Comparison of ENCODE assay signal across 13 mouse cellular contexts in genomic region chr17:28033046-28033580, GRCm38 (mm10). TPM values are rescaled to one million over a fixed set of nuclear protein-coding genes. Genes with fewer than 3 reads are reported as not detected.
A peak's percentile ranks its signal among the peaks of the same experiment; 100 is the strongest.
DNase-seq lines count a peak whose midpoint lies in the region; ATAC-seq and TF ChIP-seq lines count a peak whose summit lies in the region.
"Had no signal": no experiment of that assay in that cellular context is flagged by ENCODE, and none has a peak within 500 bp of the region (broad histone marks: within the 10 kb centered on the region; RNA-seq: fewer than 3 reads in every experiment).

No protein-coding gene starts in this region.

- H3K4me2 ChIP-seq in forebrain, postnatal 0 days (ENCODE audit: low read depth) = no peak overlapping the region
- H3K4me2 ChIP-seq in midbrain, embryonic 14.5 days (ENCODE audit: low read length) = no peak overlapping the region
- H3K4me2 ChIP-seq: liver, embryonic 12.5 days had no signal

- peak overlapping the region; percentile 84 for H3K27ac ChIP-seq in layer of hippocampus, adult 2 months
- H3K27ac ChIP-seq in cortical plate, adult 2 months (ENCODE audit: insufficient read depth, low read length) = peak overlapping the region; percentile 83
- peak overlapping the region; percentile 50; the same call in 1 of the 2 replicates for H3K27ac ChIP-seq in forebrain, postnatal 0 days (ENCODE audit: low read depth, low read length)
- peak overlapping the region; percentile 79 for H3K27ac ChIP-seq in midbrain, embryonic 14.5 days (replicated peaks; ENCODE audit: low read depth, low read length)
- H3K27ac ChIP-seq: liver, embryonic 12.5 days had no signal

- no peak for TF ChIP-seq CTCF in layer of hippocampus, adult 2 months (conservative IDR thresholded peaks at IDR 0.05)
- no peak for TF ChIP-seq CTCF in cortical plate, adult 2 months (IDR thresholded peaks at IDR 0.05; ENCODE audit: extremely low read depth, insufficient read depth, low read length)
- no peak for TF ChIP-seq CTCF in forebrain, postnatal 0 days (IDR thresholded peaks at IDR 0.05; ENCODE audit: low read depth)

- no peak for ATAC-seq in forebrain, postnatal 0 days
- ATAC-seq in midbrain, embryonic 14.5 days (ENCODE audit: low FRiP score, low TSS enrichment) = no peak
- ATAC-seq: liver, embryonic 12.5 days had no signal

- no peak overlapping the region for H3K4me3 ChIP-seq in layer of hippocampus, adult 2 months
- H3K4me3 ChIP-seq in cortical plate, adult 2 months (ENCODE audit: insufficient read depth, low read length) = no peak overlapping the region
- no peak overlapping the region for H3K4me3 ChIP-seq in forebrain, postnatal 0 days (ENCODE audit: low read depth, low read length)
- no peak overlapping the region for H3K4me3 ChIP-seq in midbrain, embryonic 14.5 days (replicated peaks; ENCODE audit: low read depth, low read length)
- H3K4me3 ChIP-seq: liver, embryonic 12.5 days had no signal

- no peak for DNase-seq in layer of hippocampus, adult 2 months (ENCODE audit: low spot score in 2 of 2)
- no peak for DNase-seq in layer of hippocampus, adult 18-20 months (ENCODE audit: low spot score in 2 of 2)
- DNase-seq in forebrain, postnatal 0 days = no peak
- DNase-seq in midbrain, embryonic 14.5 days = peak; percentile 27
- DNase-seq in testis, postnatal 10 days (ENCODE audit: low spot score) = no peak
- no peak for DNase-seq in right cerebral cortex, postnatal 25 days
- DNase-seq in ovary, postnatal 10 days (ENCODE audit: low spot score) = no peak
- DNase-seq: B cell, adult 2 months; heart, adult 11 months; kidney, postnatal 14 days; right cerebral cortex, postnatal 4 days had no signal

- no peaks in the 10 kb centered on the region for H3K27me3 ChIP-seq in forebrain, postnatal 0 days (ENCODE audit: insufficient read depth, low read length)
- no peaks in the 10 kb centered on the region for H3K27me3 ChIP-seq in midbrain, embryonic 14.5 days (ENCODE audit: control insufficient read depth, insufficient read depth, low read length)
- H3K27me3 ChIP-seq: liver, embryonic 12.5 days had no signal

- H3K36me3 ChIP-seq in forebrain, postnatal 0 days (ENCODE audit: insufficient read depth) = no peaks in the 10 kb centered on the region
- no peaks in the 10 kb centered on the region for H3K36me3 ChIP-seq in midbrain, embryonic 14.5 days (ENCODE audit: control insufficient read depth, insufficient read depth, low read length)

- no peak overlapping the region for H3K9ac ChIP-seq in forebrain, postnatal 0 days
- peak overlapping the region; percentile 36; the same call in 1 of the 2 replicates for H3K9ac ChIP-seq in midbrain, embryonic 14.5 days (replicated peaks; ENCODE audit: low read length)
- H3K9ac ChIP-seq: liver, embryonic 12.5 days had no signal

- H3K9me3 ChIP-seq in forebrain, postnatal 0 days (ENCODE audit: low read length) = no peaks in the 10 kb centered on the region
- no peaks in the 10 kb centered on the region for H3K9me3 ChIP-seq in midbrain, embryonic 14.5 days (ENCODE audit: control insufficient read depth, low read length)
- H3K9me3 ChIP-seq: liver, embryonic 12.5 days had no signal

- peaks cover 25% of the 10 kb centered on the region for H3K4me1 ChIP-seq in cortical plate, adult 2 months (ENCODE audit: control insufficient read depth, insufficient read depth, low read length)
- peaks cover 6% of the 10 kb centered on the region for H3K4me1 ChIP-seq in forebrain, postnatal 0 days (ENCODE audit: insufficient read depth)
- H3K4me1 ChIP-seq in midbrain, embryonic 14.5 days (ENCODE audit: control insufficient read depth, insufficient read depth, low read length) = peaks cover 22% of the 10 kb centered on the region

- TF ChIP-seq POLR2A in cortical plate, adult 2 months (IDR thresholded peaks at IDR 0.05; ENCODE audit: extremely low read depth, insufficient read depth, low read length) = no peak

- 13% methylated on average over 3 of the region's 3 CpGs for WGBS in forebrain, postnatal 0 days
- WGBS in midbrain, embryonic 14.5 days = 5% methylated on average over 3 of the region's 3 CpGs

RNA-seq across cellular contexts. Expression of gene Tcp11, which starts 47.3 kb away (rescaled TPM):
- total RNA-seq in layer of hippocampus, adult 2 months (2021) = under 1 TPM; 0.74 to 0.84 TPM
- 1 to 10 TPM in 1 of 2 experiments, under 1 TPM in 1; 0.68 to 1.6 TPM for total RNA-seq in layer of hippocampus, adult 18-20 months (2021)
- polyA plus RNA-seq in cortical plate, adult 2 months (2012; rRNA removed) = 0.30 and 0.44 TPM in 2 replicates
- total RNA-seq in forebrain, postnatal 0 days (2014; rRNA removed) = 4.3 and 7.2 TPM in 2 replicates
- 1.7 and 2.9 TPM in 2 replicates for polyA plus RNA-seq in forebrain, postnatal 0 days (2015; fragmentation: Nextera tagmentation; extraction: Ambion mirVana)
- polyA plus RNA-seq in midbrain, embryonic 14.5 days (2014; fragmentation: Nextera tagmentation; extraction: Ambion mirVana) = 0.88 and 1.1 TPM in 2 replicates
